Mouse (Mus musculus) gastrocnemius, adult 8-10 months (tissue): Measurements from ENCODE around the gene Wscd2. TPM values are rescaled to one million over a fixed set of nuclear protein-coding genes. Genes with fewer than 3 reads are reported as not detected.

Experiments
- DNase-seq, 2 experiments: peaks; one replicate each; pipeline ENCODE4 v3.0.0; 2022; ENCODE audit warnings: low spot score in 2 of 2
- total RNA-seq, 4 experiments: library from RNA; stranded (reverse); gene quantifications; 2 replicates each; pipeline ENCODE4 v1.2.4; 2022

Wscd2 gene
- total RNA-seq, 4 experiments from 2014 or later, result 0.13 to 0.29 (median 0.15) TPM

DNA sequence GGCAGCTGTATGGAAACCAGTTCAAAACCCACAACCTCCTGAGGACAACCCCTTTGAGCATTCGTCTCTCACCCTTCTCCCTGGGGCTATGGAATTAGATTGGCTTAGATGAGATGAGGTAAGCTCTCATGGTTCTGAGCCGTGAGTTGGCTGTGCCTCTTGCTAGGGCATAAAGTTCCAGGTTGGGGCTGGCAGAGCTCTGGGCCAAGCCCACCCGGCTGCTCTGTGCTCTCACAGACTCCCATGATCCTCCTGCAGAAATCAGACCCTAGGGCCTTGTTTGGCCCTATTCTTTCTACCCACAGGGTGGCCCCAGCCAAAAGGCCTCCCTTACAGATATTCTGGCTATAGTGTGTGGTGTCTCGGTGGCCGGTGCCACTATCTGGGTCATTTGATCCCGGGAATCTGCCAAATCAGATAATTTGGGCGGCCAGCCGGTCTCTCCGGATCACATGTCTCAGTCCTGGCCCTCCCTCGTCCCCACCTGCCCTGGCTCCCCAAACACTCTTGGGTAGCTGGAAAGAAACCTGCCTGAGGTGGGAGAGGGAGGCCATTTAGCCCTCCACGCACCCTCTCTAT lies 4.5 kb upstream of the Wscd2 start:
- no peak for DNase-seq

DNA sequence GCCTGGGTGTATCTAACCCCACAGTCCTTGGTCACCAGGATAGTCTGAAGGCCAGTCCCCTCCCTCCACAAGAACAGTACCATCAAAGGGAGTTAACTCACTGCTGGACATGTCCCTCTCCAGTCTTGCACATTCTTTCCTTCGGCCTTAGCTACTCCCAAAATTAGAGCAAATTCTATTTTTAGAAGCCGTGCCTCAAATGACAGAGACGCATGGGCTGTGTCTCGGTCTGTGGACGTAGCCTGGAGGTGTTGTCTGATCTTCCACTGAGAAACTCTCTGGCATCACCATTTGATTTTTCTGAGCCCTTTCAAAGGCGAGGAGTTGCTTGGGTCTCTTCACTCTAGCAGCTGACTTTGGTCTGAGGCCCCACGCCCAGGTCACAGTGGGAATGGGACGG lies 2.3 kb upstream of the Wscd2 start:
- no peak for DNase-seq

DNA sequence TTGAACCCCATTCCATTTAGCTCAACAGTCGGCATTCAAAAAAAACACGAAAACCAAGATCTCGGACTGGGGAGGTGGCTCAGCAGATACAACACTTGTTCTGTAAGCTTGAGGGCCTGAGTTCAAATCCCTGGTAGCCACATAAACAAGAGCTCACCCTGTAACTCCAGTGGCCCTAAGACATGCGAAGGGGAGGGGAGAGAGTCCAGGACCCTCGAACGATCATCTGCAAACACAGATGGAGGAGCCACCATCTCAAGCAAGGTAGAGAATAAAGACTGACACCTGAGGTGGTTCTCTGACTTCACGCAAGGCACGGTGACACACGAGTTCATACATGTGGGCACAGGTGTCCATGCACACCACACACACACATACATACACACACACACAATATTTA lies 516 bp upstream of the Wscd2 start:
- DNase-seq, result no peak

DNA sequence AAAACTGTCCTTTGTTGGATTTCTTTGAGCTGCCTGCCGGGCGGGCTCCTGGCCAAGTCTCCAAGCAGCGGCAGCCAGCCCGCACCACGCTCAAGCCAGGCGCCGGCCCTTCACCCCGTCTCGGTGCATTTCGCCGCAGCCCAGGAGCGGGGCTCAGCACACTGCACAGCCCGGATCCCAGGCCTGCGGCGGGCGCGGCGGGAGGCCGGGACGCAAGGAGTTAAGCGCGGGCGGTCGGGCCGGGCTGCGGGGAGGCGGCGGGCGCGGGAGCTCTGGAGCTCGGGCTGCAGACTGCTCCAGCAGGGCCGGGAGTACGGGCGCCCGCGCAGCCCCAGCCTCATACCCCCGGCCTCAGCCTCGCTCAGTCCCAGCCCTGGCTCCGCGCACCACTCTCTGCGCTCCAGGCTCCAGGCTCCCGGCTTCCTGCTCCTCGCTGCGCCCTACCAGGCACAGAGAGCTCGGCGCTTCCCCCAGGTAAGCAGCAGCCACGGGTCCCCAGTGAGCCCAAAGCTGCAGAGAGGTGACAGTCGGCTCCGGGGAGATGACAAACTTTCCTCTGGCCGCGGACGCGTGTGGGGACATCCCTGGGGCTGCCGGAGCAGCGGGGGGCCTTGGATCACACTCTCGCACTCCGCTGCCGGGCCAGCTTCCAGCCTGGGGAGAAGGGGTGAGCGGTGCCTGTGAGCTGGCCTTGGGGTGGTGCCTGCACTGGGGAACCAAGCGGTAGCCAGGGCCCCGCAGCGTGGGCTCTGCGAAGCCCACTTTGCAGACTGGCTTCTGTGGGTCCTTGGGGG lies 531 bp downstream of the Wscd2 start:
- DNase-seq, result no peak

DNA sequence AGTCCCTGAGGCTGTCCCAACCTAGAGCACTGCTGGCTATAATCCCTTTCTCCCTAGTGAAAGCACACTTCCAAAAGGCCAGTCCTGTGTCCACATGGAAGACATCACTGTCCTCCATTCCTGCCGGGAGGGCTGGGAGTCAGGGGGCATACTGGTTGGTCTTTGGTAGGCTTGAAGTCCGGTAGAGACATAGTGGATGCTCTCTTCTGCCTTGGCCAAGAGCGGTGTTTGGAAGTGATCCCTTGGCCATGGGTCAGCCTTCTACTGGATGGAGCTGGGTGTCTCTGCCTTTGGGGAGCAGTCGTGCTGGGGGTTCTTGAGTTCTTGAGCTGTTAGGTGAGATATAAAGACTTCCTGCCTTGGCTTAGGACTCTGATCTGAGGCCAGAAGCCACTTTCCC lies 1.4 kb downstream of the Wscd2 start:
- no peak for DNase-seq

DNA sequence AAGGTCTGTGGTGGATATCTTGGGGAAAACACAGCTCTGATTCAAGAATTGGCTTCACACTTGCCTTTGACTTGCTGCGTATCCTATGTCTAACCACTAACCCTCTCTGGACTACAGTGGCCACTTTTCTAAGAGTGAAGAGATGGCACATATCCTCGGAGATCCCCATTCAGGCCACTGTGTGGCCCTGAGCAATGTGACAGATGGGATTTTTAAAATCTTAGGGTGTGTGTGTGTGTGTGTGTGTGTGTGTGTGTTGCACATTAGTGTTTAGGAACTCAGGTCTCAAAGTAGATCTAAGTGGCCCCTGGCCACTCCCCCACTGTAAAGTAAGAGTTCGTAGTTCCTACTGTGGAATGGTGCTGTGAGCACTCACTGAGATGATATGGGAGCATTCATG lies 1.9 kb downstream of the Wscd2 start:
- no peak for DNase-seq

DNA sequence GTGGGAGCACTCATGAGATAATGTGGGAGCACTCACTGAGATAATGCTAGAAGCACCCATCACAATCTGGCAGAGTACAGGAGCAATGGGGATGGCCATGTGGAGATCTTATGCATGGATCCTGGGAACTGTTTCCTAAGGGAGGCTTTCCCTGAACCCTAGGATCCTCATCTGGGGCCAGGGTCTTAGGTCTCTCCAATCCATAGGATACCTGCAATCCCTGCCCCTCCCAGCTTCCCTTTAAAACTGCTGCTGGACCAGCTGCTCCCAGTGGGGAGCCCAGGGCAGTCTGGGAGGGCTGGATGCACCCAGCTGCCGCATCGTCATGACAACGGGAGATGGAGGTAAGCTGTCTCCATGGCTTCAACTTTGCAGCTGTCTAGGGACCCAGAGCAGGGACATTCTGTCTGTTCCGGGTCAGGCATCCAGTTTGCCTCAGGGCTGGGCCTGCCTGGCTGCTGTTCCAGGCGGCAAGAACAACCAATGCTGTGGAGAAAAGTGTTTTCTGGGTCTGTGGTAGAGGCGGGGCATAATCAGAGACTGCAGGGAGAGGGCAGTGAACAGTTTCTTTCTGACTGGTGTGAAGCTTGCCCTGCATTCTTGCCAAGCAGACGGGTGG lies 2.4 kb downstream of the Wscd2 start:
- no peak for DNase-seq

DNA sequence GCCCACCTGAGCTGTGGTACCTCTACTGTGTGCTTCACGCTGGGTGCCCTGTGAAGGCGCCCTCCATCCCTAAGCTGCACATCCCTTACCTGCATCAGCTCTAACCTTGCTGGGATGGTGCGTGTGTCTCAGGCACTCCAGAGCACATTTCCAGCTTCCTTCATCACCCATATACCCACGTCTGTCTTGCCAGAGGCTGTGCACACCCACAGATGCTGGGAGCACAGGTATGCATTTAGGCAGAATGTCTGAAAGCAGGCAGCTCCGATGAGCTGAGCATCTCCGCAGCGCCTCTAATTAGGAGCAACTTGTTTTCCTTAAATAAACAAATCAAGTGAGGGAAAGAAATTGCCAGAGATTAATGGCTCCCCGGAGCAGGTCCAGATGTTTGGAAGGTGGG lies 3.9 kb downstream of the Wscd2 start:
- DNase-seq, result no peak

DNA sequence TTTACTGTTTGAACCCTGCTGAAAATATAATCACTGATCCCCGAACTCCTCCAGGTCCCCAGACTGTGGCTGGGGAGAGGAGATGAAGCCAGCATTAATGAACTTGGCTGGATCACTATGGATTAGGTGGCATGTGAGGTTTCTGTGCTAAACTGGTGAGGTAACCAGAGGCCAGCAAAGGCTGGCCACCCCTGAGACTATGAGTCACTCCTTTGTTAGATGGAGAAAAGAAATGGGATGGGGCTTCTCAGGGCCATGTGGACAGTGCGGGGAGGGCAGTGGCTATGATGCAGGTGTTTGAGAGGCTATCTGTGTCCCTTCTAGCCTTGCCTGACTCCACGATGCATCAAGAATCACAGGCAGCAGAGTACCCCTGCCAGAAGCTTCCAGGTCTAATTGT lies 6.8 kb downstream of the Wscd2 start:
- DNase-seq, result no peak

DNA sequence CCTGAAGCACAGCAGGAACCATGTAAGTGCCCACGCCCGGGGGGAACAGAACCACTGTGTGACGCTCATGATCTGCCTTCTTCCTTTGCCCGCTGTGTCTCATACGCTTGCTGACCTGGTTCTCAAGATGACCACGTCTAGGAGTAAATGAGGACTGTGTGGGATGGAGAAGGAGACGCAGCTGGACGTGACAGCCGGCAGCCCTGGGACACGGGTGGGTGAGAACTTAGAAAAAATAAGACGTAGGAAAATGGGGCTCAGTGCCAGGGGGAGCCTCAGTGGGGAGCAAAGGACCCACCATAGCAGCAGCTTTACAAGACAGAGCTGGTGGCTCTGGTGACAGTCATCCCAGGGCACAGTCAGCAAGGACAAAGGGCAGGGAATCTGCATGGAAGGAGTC lies 9.3 kb downstream of the Wscd2 start:
- DNase-seq, result no peak

DNA sequence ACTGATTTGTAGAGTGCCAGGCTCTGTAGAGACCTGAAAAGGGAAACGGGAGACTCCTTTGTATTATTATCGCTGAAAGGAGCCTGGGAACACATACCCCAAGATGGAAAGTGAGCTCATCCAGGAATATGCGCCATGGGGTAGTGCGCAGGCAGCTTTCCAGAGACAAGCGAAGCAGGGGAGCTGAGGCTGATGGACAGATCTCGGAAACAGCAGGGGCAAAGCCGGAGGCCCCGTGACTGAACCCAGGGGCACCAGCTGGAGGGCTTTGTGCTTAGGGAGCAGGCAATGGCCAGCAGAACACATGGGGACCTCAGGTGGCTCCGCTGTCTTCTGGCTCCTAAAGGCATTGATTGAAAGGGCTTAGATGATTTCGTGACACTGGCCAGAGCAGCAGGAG lies 13.1 kb downstream of the Wscd2 start:
- no peak for DNase-seq

DNA sequence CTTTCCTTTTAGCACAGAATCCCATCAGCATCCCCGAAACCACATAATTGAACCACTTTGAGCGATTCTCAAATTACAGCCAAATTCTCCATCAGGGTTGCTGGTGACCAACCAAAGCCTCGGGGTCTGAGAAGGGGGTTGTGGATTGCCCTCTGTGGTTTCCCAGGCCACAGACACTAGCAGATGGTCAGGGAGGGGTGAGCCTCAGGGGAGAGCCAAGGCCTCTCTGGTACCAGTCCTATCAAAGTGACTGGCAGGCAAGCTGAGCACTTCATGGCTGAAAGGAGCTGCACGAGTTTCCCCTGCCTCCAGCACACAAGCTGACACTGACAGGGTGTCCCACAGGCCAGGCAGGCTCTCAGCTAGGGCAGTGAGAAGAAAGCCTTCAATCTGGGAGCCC lies 14.5 kb downstream of the Wscd2 start:
- no peak for DNase-seq

DNA sequence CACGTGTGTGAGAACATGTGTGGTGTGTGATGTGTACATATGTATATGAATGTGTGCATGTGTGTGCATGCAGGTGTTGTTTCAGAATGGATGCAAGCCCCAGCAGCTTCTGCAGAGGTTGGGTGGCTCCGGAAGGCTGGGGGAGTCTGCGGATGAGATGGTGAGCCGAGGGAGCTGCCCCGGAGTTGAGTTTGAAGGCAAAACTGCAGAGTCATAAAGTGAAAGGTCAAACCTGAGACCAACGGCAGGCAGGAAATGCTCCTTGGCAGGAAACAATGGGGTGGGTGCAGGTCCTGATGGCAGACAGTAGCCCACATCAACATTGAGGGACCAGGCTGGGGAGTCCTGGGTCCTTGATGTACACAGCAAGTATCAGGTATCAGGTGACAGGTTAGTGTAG lies 15.9 kb downstream of the Wscd2 start:
- DNase-seq, result no peak

DNA sequence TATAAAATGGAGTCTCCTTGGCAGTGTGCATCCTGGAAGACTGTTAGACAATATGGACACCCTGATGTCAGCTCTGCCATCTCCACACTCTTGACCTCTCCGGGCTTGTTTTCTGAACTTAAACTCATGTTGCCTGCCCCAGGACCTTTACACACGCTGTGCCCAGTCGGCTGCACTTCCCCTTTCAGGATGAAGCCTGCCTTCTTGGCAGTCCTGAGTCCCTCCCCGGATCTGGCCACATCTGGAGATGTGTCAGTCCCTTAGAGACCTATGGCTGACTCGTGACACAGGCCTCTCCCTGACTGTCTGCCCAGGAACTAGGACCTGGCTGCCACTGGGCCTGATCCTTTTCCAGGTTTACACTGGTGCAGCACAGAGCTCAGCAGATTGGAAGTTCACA lies 16.6 kb downstream of the Wscd2 start:
- DNase-seq, result no peak

DNA sequence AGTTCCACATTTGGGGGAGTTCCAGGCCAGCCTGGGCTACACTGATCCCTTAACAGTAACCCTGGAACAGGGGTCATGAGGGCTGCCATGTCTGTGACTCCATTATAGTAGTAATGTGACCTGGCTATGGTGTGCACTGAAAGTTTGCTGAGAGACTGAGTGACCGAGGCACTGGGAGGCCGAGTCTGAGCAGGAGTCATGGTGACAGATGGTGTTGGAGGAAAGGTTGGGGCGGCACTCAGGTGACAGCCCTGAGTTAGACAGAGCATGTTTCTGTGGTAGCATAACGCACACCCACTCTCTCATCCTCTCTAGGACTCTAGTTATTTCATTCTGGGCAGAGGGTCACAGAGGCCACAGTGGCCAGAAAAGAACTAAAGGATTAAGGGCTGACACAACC lies 19.0 kb downstream of the Wscd2 start:
- DNase-seq, result no peak

DNA sequence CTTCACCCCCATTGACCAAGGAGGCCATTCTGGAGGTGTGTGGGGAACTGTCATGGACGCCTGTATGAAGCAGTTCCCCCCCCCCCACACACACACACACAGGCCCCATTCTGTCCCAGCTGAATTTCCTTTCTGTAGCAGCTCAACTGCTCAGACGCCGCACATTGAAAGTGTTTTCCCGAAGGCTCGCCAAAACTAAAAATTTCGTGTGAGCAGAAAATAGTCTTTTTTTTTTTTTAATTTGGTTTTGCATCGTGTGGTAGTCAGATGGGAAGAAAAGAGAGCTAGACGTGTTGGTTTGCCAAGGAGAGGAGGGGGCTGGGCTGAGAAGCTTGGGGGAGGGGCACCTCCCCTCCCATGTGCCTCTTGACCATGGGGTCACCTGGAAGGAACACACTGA lies 23.5 kb downstream of the Wscd2 start:
- no peak for DNase-seq

DNA sequence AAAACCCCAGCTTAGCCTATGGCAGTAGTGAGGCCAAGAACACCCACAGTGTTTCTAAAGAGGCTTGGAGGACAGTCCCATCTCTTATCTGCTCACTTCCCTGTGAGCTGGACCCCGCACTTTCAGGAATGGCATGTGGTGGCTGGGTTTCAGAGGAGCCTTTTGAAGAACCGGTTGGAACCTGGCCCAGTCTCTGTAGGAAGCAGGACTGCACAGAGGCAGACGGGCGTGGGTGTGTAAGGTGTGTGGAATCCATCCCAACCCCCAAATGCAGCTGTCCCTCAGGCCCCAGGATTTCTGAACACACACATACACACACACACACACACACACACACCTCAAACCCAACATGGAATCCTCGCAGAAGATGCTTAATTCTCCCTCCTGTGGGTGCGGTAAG lies 23.9 kb downstream of the Wscd2 start:
- DNase-seq, result no peak

DNA sequence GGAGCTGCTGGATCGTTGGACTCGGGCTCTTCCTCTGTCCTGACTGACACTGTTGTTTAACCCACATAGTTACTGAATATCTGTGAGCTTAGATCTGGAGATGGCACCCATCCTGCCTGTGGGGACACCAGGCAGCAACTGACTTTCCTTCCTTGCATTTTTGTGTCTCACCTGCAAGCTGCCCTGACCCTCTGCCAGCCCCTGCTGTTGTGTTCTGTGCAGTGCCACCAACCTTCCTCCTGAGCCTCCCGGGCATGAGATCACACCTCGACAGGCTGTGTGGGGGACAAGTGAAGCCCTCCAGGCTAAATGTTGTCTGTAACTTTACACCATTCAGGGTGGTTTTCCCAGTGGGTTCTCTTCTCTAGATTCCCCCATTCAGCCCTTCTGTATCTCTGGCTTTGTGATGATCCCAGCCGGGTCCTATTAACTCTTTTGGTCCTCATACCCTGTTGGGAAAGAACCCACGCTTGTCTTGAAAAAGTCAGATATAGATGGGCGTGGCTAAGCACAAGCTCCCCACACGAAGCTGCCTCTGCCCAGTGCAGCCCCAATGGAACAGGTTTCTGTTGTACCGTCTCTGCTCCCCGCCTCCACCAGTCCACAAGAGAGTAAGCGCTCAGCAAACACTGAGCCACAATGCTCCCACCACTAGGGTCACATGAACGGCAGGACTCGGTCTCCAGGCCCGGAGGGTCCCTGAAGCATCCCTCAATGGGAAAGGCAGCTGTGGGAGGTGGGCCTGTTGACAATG lies 26.2 kb downstream of the Wscd2 start:
- no peak for DNase-seq

DNA sequence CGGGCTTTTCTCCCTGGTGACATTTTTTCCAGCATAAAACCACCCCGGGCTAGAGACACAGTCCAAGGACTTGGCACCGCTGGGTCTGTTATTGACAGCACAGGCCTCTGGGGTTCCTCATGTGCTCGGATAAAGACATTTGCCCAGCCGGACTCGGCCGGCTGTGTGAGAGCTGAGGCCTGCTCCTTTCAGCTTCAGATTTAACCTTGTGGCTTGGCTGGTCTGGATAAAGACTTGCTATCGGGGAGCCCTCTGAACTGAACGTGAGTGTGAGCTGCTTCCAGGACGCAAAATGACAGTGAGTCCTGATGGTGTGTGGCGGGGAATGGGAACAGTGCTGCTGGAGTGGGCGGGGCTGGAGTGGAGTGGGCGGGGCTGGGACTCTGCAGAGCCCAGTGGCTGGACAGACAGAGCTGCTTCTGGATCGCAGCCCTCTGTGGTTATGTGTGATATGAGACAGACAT lies 26.8 kb downstream of the Wscd2 start:
- DNase-seq, result no peak

DNA sequence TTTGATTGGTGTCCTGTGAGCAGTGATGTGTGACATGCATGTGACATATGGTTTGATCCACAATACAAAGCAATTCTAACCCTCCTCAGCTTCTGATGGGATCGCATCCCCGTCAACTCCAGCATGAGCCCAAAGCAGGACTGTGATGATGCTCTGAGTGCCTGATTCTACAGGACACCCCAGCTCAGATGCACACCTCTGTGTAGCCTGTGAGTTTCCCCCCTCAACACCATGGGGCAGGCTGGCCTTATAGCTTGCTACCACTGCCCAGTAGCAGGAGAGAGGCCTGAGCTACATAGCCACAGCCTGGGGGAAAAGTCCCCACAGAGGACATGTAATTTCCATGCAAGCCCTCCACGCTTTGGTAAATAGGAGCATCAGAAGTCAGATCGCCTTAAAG lies 27.3 kb downstream of the Wscd2 start:
- DNase-seq, result no peak

DNA sequence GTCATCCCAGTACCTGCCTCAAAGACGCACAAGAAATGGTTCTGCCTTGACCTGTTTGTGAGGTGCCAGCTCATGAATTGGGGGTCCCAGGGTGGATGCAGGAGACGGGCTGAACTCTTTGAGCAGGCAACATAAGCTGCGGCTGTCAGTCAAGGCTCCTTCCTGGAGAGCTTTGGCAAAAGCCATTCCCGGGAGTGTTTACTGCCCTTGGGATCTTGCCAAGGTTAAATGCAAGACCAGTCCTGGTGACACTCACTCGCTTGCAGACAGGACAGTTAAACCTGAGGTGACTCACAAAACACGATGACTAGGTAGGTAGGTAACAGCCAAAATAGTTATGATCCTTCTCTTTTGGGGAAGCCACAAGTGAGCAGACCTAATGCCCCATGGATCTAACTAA lies 30.9 kb downstream of the Wscd2 start:
- no peak for DNase-seq

DNA sequence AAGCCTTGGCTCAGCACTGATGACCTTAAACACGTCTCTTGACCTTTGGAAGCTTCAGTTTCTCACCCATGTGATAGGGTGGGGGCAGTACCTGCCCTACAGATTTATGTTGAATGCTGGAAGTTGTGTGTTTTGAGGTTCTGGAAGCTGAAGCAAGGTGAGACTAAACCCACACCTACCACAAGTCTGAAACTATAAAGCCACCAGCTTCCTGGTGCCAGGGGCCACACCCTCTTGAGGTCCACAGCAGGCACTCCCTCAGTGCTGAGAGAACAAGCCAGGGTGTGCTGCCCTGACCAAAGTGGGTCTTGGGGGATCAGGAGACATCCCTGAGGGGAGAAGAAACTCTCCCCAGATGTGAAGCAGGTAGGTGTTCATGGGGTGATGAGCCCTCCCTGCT lies 48.7 kb downstream of the Wscd2 start:
- no peak for DNase-seq
